Mouse (Mus musculus) liver (tissue): Measurements from ENCODE around the gene Ssc5d.
"Not testable (repeated sequence)": the region's sequence is repeated elsewhere in the genome, so short reads cannot be mapped to it uniquely, and the experiment has no call there.

Experiments
- DNase-seq: peaks from one replicate; pipeline ENCODE4 v3.0.0-alpha.2; 2020; ENCODE audit warnings: mixed read lengths

Ssc5d gene

DNA sequence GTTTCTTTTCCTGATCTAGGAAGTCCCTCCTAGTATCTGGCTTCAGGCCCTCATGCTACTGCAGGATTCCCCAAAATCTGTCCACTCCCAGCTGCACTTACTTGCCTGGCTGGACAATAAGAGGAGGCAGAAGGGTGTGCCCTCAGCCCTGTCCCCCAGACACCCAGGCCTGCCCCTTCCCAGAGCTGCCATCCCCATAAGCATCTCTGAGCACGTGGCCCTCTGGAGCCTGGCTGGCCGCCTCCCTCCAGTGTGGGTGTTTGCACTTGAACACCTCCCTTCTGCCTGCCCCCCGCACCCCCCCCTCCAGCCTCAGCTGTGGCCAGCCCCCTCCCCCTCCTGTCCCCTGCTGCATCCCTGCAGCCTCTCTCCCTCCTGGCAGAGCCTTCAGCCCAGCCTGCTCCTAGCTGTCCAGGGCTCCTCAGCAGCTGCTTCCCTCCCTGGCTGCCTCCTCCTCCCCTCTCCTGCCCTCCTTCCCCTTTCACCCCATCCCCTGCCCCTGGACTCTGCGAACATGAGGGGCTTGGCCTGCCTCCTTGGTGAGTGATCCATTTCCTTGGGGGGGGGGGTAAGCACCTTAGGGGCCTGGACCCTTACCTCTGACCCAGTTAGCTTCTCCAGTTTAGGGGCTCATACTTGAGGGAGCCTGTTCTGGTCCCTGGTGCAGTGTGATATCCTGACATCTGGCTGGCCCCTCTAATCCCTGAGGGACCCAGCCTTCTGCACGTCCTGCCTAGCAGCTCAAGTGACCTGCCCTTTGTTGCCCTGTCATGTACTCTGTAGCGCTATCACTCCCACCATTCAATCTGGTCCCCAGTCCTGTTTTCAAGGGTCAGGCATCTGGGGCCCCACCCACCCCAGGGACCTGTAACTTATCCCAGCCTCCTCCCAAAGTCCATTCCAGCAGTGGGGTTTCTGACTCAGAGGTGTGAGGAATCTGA lies at the start of gene Ssc5d:
TSS of gene Ssc5d (plus strand) at position 345 of the 941 bp plus-strand sequence.
- DNase-seq: peak; percentile 40

DNA sequence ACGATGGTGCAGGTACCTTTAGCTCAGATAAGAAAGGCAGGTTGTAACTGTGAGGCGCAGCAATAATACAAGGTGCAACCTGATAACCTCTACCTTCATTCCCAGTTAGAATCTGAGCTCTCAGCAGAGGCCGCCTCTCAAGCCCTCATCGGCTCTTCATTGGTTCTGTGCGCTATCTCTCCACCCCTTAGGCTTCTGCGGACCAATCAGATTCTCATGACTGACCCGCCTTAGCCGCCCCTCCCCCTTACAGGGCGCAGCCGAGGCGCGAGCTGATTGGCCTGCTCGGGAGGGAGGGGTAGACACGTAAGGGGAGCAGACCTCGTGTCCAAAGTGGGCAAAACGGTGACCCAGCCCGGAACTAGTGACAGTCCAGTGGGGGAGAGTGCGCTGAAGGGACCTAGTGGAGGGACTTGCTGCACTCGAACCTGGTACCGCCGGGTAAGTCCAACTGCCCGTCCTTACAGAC lies 48.8 kb upstream of the Ssc5d start, which contains the start of gene Isoc2a:
TSS of gene Isoc2a (plus strand) at position 401 of the 469 bp plus-strand sequence.
- DNase-seq: peak; percentile 96

DNA sequence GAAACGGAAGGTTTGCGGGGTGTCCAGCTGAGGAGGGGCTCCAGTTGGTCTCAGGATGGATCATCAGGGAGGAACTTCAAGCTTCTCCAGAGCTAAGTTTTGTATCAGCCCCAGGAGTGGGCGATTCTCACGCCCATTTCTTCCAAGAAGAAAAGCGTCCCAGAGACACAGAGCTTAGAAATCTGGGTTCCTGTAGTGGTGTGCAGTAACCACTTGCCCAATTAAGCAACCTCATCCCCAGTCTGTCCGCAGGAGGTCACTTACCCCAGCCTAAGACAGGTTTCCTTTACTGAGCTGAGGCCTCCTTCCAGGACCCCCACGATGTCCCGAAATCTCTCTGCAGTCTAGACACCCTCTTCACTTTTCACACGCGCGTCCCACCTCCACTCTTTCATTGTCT lies 48.4 kb upstream of the Ssc5d start:
- DNase-seq: no peak

DNA sequence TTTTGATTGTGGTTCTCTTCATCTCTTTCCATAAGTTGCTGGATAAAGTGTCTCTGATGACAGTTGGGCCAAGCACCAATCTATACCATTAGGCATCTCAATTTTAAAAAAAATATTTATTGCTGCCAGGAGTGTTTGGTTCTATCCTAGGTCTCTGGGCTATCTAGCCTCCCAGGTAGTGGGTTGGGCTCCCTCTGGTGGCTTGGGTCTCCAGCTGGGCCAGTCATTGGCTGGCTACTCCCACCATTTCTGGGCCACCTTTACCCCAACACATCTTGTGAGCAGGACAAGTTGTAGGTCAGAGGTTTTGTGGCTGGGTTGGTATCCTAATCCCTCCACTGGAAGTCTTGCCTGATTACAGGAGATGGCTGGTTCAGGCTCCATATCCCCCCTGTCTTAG lies 47.4 kb upstream of the Ssc5d start:
- DNase-seq: peak; percentile 49

DNA sequence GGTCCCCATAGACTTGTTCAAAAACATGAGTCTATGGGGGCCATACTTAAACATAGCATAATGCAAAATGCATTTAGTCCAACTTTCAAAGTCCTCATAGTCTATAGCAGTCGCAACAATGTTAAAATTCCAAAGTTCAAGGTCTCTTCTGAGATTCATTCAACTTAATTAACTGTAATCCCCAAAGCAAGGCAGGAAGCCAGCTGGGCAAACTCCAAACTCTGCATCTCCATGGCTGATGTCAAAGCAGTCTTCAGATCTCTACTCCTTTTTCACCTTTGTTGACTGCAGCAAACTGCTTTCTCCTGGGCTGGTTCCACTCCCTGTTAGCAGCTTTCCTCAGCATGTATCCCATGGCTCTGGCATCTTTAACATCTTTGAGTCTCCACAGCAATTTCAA lies 46.5 kb upstream of the Ssc5d start:
- DNase-seq: not testable (repeated sequence)

DNA sequence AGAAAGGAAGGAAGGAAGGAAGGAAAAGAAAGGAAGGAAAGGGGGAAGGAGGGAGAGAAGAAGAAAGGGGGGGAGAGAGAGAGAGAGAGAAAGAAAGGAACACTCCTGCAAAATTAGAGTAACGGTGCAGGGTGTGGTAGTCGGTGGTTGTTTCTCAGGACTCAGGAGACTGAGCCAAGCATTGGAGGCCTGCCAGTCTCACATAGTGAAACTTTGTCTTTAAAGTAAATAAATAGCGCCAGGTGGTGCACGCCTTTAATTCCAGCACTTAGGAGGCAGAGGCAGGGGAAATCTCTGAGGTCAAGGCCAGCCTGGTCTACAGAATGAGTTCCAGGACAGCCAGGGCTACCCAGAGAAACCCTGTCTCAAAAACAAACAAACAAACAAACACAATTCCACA lies 38.9 kb upstream of the Ssc5d start:
- no peak for DNase-seq

DNA sequence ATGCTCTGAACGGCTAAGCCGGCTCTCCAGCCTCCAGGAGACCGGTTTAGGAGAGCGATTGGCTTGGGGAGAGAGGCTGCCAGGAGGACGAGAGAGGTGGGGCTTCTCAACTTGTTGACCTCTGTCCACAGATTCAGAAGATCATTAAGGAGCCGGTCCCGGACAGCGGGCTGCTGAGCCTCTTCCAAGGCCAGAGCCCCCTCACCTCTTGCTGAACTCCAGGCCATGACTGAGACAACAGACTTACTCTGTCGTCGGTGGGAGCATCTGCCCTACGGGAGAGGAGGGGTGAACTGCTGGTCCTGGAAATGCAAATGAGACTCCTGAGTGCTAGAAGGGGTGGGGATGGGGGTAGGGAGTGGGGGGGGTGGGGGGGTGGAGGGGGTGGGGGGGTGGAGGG lies 30.4 kb upstream of the Ssc5d start:
- DNase-seq: no peak

DNA sequence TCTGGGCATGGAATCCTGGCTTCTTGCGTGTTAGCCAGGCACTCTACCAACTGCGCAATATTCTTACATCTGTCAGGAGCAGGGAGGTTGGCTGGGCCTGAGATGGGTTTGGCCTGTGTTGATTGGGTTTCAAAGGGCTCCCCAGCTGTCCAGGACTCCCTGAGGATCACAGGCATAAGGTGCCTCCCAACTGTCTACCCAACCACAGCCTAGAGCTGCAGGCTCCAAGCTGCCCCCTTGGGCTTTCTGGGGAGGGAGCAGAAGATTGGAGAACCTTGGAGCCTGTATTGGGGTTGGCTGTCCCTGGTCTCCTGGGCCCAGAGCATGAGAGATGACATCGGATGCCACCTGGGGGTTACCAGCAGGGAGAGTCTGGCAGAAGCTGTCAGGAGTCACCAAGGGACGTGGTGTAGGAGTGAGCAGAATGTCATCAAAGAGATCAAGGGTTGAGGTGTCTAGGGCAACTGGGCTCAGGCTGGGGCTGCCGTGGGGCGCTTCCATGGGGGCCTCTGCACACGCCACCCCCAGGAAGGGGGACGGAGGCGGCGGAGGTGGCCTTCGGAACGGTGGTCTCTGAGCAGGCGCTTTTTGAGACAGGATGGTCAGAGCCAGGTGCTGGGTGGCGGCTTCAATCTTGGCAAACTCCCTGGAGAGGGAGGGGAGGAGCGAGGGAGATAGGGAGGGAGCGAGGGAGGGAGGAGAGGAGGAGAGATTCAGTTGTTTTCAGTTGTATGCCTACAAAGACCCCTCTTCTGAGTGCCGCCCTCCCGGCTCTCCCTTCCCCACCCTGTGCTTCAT lies 26.5 kb upstream of the Ssc5d start:
- peak; percentile 38 for DNase-seq

DNA sequence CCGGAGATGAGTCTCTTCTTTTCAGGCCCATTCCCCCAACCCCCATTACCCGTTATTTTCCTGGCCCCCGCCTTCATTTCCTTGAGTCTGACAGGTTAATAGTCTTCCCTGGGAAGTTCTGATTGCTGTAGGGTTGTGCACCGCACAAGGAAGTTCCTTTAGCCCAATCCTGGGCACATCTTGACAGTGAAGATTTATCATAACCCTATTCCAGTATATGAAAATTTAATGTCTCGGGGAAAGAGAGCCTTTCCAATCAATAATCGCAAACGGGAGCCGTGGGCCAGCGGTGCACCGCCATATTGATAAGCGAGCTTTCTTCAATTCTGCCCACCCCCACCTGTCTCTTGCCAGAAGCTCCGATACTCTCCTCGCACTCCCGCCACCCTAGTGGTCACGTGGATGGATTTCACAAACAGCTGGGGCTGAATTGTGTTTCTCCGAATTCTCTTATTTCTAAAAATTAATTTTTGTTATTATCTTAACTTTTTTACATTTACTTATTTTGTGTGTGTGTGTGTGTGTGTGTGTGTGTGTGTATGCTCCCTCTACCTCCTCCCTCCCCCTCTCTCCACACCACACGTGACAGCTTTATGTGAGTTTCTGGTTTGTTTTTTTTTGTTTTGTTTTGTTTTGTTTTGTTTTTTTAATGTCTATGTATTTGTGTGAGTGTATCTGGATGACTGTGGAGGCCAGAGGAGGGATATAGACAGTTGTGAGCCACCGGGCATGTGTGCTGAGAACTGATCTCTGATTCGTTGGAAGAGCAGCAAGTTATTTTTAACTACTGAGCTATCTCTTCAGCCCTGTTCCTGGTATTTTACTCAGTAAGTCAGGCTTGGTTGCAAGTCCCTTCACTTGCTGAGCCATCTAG lies 25.7 kb upstream of the Ssc5d start:
- DNase-seq: peak; percentile 68

DNA sequence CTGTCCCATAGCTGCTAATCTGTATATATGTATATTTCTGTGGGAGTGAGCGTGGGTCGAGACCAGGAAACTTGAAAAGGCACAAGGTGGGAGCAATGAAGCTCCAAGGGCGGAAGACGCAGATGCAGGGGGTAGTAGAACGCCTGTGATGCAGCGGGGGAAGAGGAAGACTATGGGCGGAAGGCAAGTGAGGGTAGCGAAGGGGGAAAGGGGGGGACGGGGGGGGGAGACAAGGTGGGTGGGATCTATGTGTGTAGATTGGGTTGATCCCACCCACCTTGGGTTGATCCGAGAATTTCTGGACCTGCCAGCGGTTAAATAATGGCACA lies 25.1 kb upstream of the Ssc5d start:
- DNase-seq: no peak

DNA sequence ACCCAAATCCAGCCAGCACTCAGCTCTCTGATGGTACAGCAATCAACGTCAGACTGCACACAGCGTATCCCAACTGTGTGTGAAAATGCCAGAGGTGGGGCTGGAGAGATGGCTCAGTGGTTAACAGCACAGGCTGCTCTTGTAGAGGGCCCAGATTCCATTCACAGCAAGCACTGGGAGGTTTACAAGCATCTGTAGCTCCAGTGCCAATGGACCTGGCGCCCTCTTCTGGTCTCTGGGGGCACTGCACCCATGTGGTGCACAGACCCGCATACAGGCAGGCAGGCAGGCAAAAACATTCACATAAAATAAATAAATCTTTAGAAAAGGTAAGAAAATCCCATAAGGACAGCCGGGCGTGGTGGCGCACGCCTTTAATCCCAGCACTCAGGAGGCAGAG lies 24.4 kb upstream of the Ssc5d start:
- DNase-seq: peak; percentile 79

DNA sequence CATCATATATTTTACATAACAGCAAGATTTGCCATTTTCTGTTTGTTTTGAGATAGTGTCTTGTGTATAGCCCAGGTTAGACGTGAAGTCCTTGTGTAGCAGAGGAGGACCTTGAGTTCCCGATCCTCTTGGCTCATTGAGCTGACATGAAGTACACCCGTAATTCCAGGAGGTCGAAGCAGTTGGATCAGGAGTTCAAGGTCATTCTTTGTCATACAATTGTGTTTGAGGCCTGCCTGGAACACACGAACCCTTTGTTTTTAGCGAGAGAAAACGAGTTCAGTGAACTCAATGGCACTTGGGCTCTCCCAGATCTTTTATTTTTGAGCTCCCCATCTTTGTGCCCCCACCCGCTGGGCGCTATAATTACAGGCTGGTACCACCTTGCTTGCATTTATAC lies 23.2 kb upstream of the Ssc5d start:
- no peak for DNase-seq

DNA sequence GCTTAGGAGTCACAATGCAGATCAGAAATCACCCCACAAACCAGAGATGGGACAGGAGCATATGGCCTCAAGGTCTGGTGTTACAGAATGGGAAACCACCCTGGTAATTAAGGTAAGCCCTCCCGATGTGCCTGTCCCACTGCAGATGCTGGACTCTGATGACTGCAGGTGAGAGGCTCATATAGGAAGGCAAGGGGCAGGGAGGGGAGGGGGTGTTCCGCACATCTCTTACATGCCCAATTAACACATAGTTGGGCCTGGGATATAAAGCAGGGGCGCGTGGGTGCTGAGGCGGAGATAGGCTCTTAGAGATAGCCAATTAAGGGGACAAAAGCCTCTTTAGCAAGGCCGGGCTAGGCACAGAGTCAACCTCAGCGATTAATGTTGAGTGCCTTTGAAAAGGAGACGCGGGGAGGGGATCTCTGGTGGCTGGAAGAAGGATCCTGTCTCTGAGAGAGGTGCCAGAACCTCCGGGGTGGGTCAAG lies 19.1 kb upstream of the Ssc5d start, which contains the start of gene Gm36210:
TSS of gene Gm36210 (minus strand) at position 51 of the 485 bp plus-strand sequence.
- no peak for DNase-seq

DNA sequence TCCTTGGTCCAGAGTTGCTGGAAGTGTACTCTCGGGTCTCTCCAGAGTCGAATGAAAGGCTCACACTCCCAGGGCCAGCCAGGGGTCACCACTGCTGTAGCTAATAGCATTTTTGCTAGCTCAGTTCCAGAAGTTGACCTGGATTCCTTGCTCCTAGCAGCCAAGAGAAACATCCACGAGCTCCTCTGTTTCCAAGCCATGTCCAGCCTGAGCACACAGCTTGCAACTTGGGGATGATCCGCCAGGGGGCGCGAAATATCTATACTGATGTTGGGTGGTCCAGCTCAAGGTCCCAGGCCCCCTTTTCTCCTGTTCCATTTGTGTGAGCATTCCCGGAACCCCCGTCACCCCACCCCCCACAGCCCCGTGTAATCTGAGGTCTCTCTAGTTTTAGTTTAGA lies 14.0 kb upstream of the Ssc5d start:
- DNase-seq: peak; percentile 67

DNA sequence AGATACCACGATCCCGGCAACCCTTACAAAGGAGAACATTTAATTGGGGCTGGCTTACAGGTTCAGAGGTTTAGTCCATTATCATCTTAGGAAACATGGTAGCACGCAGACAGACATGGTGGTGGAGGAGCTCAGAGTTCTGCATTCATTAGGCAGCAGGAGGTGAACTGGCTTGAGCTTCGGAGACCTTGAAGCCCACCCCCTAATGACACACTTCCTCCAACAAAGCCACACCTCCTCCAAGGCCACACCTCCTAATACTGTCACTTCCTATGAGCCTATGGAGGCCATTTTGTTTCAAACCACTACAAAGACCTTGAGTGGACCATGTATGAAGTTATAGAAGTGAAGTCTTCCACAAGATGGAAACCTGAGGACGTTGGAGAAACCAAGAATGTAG lies 13.3 kb upstream of the Ssc5d start:
- no peak for DNase-seq

DNA sequence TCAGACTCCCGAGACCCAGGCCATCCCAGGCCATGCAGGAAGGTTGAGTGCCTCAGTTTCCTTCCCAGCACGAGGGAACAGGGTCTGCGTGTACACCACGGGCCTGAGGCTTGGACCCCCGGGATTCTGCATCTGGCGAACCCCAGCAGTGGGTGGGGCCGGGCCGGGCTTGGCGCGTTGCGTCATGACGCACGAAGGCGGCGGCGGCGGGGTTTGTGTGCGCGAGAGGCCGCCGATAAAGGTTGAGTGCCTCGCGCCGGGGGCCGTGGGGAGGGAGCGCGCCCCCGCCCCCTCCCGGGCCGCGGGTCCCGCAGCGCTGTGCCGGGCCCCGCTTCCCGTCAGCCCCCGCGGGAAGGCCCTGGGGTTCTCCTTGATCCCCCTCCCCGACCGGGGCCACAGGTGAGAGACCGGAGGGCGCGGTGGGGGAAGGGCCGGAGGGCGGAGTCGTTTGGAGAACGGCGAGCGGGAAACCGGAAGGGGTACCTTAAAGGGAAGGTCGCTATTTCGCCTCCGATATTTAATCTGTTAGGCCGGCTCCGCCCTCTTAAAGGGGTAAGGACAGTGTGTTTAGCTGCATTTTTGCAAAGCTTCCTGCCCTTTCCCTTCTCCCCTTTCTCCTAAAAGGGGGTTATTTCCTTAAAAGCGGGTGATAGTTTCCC lies 10.4 kb upstream of the Ssc5d start, which contains the start of gene Zfp628:
TSS of gene Zfp628 (plus strand) at position 211 of the 659 bp plus-strand sequence.
- peak; percentile 93 for DNase-seq

DNA sequence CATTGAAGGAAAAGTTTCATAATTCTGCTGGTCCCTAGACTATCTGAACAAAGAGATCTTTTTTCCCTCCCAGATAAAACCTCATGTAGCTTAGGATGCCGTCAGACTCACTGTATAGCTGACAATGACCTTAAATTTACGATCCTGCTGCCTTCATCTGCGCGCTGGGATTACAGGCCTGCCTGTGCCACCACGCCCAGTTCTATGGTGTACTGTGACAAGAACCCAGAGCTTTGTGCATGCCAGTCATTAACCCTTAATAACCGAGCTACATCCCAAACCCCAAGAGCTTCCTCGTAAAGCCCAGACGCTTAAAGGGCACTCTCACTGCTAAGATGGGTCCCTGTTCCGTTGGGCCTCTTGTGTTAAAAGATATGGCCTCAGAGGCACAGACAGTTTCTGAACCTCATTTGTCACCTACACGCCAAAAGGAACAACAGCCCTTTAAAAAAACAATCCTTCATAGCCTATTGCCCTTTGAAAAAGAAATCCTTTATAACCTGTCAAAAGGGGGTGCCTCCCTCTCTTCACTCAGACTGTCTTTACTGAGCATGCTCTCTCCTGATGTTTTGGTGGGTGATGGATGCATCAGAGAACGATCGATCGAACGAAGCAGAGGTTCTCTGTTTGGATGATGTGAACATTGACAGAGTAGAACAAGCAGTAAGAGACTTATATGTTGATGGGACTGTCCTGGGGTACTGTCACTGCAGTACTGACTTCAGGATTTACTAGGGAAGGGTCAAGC lies 9.7 kb upstream of the Ssc5d start:
- peak; percentile 51 for DNase-seq

DNA sequence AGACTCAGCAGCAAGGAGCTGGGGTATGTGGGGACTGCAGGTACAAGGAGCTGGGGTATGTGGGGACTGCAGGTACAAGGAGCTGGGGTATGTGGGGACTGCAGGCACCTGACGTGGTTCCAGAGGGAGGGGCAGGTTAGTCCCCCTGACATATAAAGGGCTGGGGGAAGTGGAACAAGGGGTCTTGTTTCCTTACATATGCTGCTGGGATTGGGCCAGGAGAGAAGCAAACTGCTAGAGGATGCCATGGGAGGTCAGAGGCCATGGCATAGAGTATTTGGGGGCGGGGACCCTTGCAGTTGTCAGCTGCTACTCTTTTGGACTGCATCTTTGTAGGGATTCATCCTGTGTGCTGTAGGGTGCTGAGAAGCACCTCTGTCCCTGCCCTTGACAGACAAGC lies 8.1 kb upstream of the Ssc5d start:
- no peak for DNase-seq

DNA sequence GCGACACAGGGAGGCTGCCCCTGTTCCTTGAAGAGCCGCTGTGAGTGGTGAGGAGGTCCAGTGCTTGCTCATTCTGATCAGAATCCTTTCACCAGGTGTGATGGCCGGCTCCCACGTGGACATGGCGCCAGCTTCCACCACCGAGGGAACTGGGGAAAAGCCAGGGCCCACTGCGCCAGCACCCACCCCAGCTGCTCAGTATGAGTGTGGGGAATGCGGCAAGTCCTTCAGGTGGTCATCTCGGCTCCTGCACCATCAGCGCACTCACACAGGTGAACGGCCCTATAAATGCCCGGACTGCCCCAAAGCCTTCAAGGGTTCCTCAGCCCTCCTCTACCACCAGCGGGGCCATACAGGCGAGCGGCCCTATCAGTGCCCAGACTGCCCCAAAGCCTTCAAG lies 6.9 kb upstream of the Ssc5d start:
- DNase-seq: no peak

DNA sequence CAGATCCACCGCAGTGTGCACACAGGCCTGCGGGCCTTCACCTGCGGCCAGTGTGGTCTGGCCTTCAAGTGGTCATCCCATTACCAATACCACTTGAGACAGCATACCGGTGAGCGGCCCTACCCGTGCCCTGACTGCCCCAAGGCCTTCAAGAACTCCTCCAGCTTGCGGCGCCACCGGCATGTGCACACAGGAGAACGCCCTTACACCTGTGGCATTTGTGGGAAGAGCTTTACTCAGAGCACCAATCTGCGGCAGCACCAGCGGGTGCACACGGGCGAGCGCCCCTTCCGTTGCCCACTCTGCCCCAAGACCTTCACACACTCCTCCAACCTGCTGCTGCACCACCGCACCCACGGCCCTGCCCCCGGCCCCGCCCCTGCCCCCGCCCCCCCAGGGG lies 6.5 kb upstream of the Ssc5d start:
- DNase-seq: no peak

DNA sequence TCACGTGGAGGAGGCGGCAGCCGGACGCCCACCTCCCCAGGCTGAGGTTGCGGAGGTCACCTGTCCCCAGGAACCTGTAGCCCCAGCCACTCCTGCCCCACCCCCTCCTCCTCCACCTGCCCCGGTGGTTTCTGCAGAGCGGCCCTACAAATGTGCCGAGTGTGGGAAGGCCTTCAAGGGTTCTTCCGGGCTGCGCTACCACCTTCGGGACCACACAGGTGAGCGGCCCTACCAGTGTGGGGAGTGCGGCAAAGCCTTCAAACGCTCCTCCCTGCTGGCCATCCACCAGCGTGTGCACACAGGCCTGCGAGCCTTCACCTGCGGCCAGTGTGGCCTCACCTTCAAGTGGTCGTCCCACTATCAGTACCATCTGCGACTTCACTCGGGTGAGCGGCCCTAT lies 5.6 kb upstream of the Ssc5d start:
- no peak for DNase-seq
